Mouse (Mus musculus) E14TG2a.4 (cell line): ENCODE data around the gene Polr3e.
"Not testable (repeated sequence)": the region's sequence is repeated elsewhere in the genome, so short reads cannot be mapped to it uniquely, and the experiment has no call there.

Experiments
- CTCF ChIP-seq: conservative IDR thresholded peaks from 2 replicates; pipeline ENCODE4 v1.5.1; 2014; ENCODE audit warnings: low read length
- NANOG ChIP-seq: IDR thresholded peaks from 2 replicates; pipeline ENCODE4 v1.6.1; 2014; ENCODE audit warnings: borderline replicate concordance, low read length, mixed read lengths
- POU5F1 ChIP-seq: IDR thresholded peaks from 2 replicates; pipeline ENCODE4 v1.6.1; 2014; ENCODE audit warnings: low read length, borderline replicate concordance

DNA sequence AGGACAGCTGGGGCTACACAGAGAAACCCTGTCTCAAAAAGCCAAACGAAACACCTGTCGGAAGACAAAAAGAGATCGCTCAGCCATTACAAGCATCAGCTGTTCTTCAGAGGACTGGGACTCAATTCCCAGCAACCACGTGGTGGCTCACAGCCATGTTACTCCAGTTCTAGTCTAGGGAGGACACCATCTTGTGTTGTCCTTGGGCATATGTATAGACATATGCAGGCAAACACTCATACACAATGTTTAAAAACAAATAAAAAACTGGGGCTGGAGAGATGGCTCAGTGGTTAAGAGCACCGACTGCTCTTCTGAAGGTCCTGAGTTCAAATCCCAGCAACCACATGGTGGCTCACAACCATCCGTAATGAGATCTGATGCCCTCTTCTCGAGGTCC lies 36.0 kb downstream of the Polr3e start:
- TF ChIP-seq CTCF, NANOG, POU5F1: not testable (repeated sequence)
